Mouse (Mus musculus) small intestine, adult 2 months (tissue): ENCODE results near the gene Haus5. TPM values are rescaled to one million over a fixed set of nuclear protein-coding genes. Genes with fewer than 3 reads are reported as not detected.

Source experiments
- H3K27ac ChIP-seq: fragments of 200-500 bp; 2 replicates; pipeline ENCODE4 v1.5.1; 2012; ENCODE audit warnings: low read depth, low read length, control low read depth, inconsistent platforms; ENCODE audit not compliant: insufficient read depth
- H3K27me3 ChIP-seq: fragments of 200-500 bp; 2 replicates; pipeline ENCODE4 v1.6.1; 2012; ENCODE audit warnings: mild to moderate bottlenecking, moderate library complexity, low read length, inconsistent platforms; ENCODE audit not compliant: control insufficient read depth, insufficient read depth
- H3K36me3 ChIP-seq: fragments of 200-500 bp; 2 replicates; pipeline ENCODE4 v1.6.1; 2012; ENCODE audit warnings: mild to moderate bottlenecking, low read length, control low read depth, inconsistent platforms; ENCODE audit not compliant: control insufficient read depth, insufficient read depth
- H3K4me1 ChIP-seq: fragments of 200-500 bp; 2 replicates; pipeline ENCODE4 v1.6.1; 2012; ENCODE audit warnings: low read length, inconsistent platforms, mixed read lengths; ENCODE audit not compliant: control insufficient read depth, insufficient read depth, insufficient read length
- H3K4me3 ChIP-seq: fragments of 200-500 bp; 2 replicates; pipeline ENCODE4 v1.5.1; 2012; ENCODE audit warnings: low read depth, mild to moderate bottlenecking, control low read depth, inconsistent platforms, low read length, moderate library complexity
- CTCF ChIP-seq: fragments of 200-500 bp; IDR thresholded peaks from 2 replicates; pipeline ENCODE4 v1.5.1; 2012; ENCODE audit warnings: low read depth, mild to moderate bottlenecking, control low read depth, inconsistent platforms, low read length, moderate library complexity, mixed read lengths; ENCODE audit not compliant: insufficient replicate concordance, insufficient read length; ENCODE audit errors: extremely low read depth
- POLR2A ChIP-seq: fragments of 200-500 bp; IDR thresholded peaks from 2 replicates; pipeline ENCODE4 v1.6.1; 2012; ENCODE audit warnings: low read depth, mild to moderate bottlenecking, control low read depth, inconsistent platforms, low read length, moderate library complexity
- WGBS: fragments of 180-500 bp; shearing (Covaris S2); methylation state at CpG from one replicate; pipeline ENCODE4 v1.1.7; 2018; 5-methylcytosine and 5-hydroxymethylcytosine counted together
- polyA plus RNA-seq: library from polyadenylated mRNA; depleted of rRNA; stranded (reverse); fragments of >200 nt; gene quantifications from 2 replicates; pipeline ENCODE4 v1.2.3, GENCODE M21; 2012

The Haus5 gene
- polyA plus RNA-seq, 1 experiment, result 6.4 TPM

- Histone ChIP-seq H3K27me3 (no peaks in the 10 kb centered on the region), H3K27ac (no peak within 1 kb of the TSS), H3K4me1 (peaks cover 3% of the 10 kb centered on the region; the same call in 1 of the 2 replicates), H3K4me3 (peak within 1 kb of the TSS; percentile 96), H3K36me3 (peaks cover 33% of the 10 kb centered on the region)
- WGBS, result under 1% methylated on average over 59 of the region's 59 CpGs
- peak; percentile 66 for TF ChIP-seq POLR2A
- TF ChIP-seq CTCF, result no peak
These were observed 14.9 kb downstream of the Haus5 start, which contains the start of gene Rbm42 for GRCm38 (mm10) chr7:30649591-30650540. TSS of gene Rbm42 (minus strand) at chr7:30650317.

DNA sequence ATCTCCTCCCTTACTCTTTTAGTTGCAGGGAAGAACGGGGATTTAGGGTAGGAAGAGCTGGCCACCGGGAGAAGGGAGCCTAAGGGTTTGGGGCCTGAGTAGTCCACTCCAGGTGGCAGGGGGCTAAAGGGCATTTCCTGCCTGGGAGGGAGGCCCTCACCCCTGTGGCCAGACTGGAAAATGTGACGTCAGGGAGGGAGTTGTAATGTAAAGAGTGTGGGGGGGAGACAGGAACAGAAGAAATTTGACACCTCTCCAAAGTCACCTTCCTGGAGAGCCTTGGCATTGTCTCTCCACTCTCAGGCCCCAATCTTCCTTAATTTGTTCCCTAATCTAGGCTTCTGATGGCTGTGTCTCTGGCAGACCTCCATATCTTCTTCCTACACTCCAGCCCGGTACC, 25.7 kb downstream of the Haus5 start:
- Histone ChIP-seq H3K4me3 (no peak overlapping the region), H3K27me3 (peaks cover 16% of the 10 kb centered on the region), H3K36me3 (peaks cover 34% of the 10 kb centered on the region), H3K27ac (no peak overlapping the region), H3K4me1 (peaks cover 6% of the 10 kb centered on the region; the same call in 1 of the 2 replicates)
- 22% methylated on average over 4 of the region's 4 CpGs for WGBS
- no peak for TF ChIP-seq CTCF
- no peak for TF ChIP-seq POLR2A

DNA sequence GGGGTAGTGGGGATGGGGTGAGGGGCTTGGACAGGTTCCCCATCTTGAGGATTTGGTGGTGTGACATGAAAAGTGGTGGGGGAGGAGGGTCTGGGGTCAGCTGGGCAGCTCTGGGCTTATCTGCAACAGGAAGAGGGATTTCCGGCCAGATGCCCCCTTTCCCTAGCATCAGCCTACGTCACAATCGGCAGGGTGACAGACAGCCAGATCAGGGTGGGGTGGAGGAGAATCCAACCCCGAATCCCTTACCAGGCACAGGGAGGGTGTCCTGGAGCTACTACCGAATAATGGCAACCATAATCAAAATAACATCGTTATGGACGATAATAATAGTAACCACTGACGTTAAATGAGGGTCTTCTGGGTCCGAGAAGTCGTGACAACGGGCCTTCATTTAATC, 28.4 kb downstream of the Haus5 start:
- no peak overlapping the region for H3K27ac ChIP-seq
- peaks cover 10% of the 10 kb centered on the region for H3K36me3 ChIP-seq
- no peak for TF ChIP-seq CTCF
- no peak for TF ChIP-seq POLR2A
- 31% methylated on average over 11 of the region's 11 CpGs for WGBS
- H3K4me1 ChIP-seq, result peaks cover 6% of the 10 kb centered on the region; the same call in 1 of the 2 replicates
- H3K4me3 ChIP-seq, result no peak overlapping the region
- H3K27me3 ChIP-seq, result peaks cover 30% of the 10 kb centered on the region

DNA sequence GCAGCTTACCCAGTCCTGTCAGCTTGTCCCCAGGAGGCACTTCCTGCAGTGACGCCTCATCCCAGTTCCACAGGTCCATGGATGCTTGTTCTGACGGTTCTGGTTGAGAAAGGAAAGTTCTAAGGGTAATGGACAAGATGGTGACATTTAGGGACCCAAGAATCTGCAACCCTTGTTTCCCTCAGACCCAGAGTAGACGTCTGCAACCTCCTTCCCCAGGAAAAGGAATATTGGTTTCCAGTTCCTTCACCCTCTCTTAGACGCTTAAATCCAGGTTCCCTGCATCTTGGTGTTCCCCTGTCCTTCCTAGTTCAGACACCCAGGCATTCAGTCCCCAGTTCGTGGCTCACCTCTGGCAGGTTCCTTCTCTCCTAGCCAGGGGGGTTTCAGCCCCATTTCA, 29.0 kb downstream of the Haus5 start, which contains the start of gene Etv2:
Gene Etv2 (minus strand): TSS at position 101 of the 400 bp plus-strand sequence.
- WGBS, result 9% methylated on average over 5 of the region's 5 CpGs
- H3K36me3 ChIP-seq, result peaks cover 4% of the 10 kb centered on the region
- H3K27me3 ChIP-seq, result peaks cover 30% of the 10 kb centered on the region
- H3K4me1 ChIP-seq, result peaks cover 6% of the 10 kb centered on the region; the same call in 1 of the 2 replicates
- H3K27ac ChIP-seq, result no peak within 1 kb of the TSS
- TF ChIP-seq POLR2A (no peak), CTCF (no peak)
- no peak within 1 kb of the TSS for H3K4me3 ChIP-seq

GRCm38 (mm10) chr7:30634621-30635020, 30.2 kb downstream of the Haus5 start:
- H3K27ac ChIP-seq, result no peak overlapping the region
- no peaks in the 10 kb centered on the region for H3K36me3 ChIP-seq
- peaks cover 6% of the 10 kb centered on the region; the same call in 1 of the 2 replicates for H3K4me1 ChIP-seq
- peaks cover 30% of the 10 kb centered on the region for H3K27me3 ChIP-seq
- no peak overlapping the region for H3K4me3 ChIP-seq
- 2% methylated on average over 20 of the region's 20 CpGs for WGBS
- no peak for TF ChIP-seq POLR2A
- TF ChIP-seq CTCF, result peak; percentile 53; the same call in 1 of the 2 replicates

- Histone ChIP-seq H3K36me3 (no peaks in the 10 kb centered on the region), H3K4me3 (no peak overlapping the region), H3K27ac (no peak overlapping the region), H3K27me3 (peaks cover 30% of the 10 kb centered on the region), H3K4me1 (peaks cover 6% of the 10 kb centered on the region; the same call in 1 of the 2 replicates)
- 8% methylated on average over 27 of the region's 27 CpGs for WGBS
- TF ChIP-seq POLR2A (no peak), CTCF (no peak)
These were observed 30.9 kb downstream of the Haus5 start for GRCm38 (mm10) chr7:30633762-30634412.

DNA sequence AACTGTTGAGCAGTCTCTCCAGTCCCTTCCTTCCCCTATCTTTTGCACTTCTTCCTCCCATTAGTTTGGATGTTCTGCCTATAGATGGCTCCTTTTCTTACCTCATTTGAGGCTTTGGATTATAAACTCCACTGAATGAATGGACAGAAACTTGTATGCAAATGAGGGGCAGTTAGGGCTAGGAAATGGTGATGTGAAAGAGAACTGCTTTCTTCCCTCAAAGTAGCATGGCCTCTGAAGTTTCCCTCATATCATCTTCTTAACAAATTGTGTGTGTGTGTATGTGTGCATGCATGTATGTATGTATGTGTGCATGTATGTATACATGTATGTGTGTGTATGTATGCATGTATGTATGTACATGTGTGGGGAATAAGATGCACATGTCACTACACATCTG, 35.8 kb downstream of the Haus5 start:
- H3K27me3 ChIP-seq, result peaks cover 14% of the 10 kb centered on the region
- H3K4me1 ChIP-seq, result peaks cover 2% of the 10 kb centered on the region; the same call in 1 of the 2 replicates
- no peak overlapping the region for H3K4me3 ChIP-seq
- no peak for TF ChIP-seq CTCF
- TF ChIP-seq POLR2A, result no peak
- peaks cover 3% of the 10 kb centered on the region for H3K36me3 ChIP-seq
- H3K27ac ChIP-seq, result no peak overlapping the region
